Mouse (Mus musculus) megakaryocyte-erythroid progenitor cell, adult 5-6 weeks (primary cell): ENCODE results near the gene Vmn2r95. TPM values are rescaled to one million over a fixed set of nuclear protein-coding genes. Genes with fewer than 3 reads are reported as not detected.
"Not testable (repeated sequence)": the region's sequence is repeated elsewhere in the genome, so short reads cannot be mapped to it uniquely, and the experiment has no call there.

Source experiments
- ATAC-seq: replicated peaks from 2 replicates; pipeline ENCODE4 v1.8.0; 2016; ENCODE audit warnings: mild to moderate bottlenecking, inconsistent platforms; ENCODE audit not compliant: severe bottlenecking, poor library complexity, low FRiP score, low TSS enrichment
- total RNA-seq, 2 experiments: library from RNA; stranded (forward) in 1 of 2; stranded (reverse) in 1 of 2; fragments of 200-1000, 215-1000 nt in 1 of 2; fragments of >200 nt in 1 of 2; fragmentation: Nextera tagmentation in 1 of 2; gene quantifications; 2 replicates each; pipeline ENCODE4 v1.2.3; 2014 to 2017

Gene Vmn2r95
- total RNA-seq (2014; fragmentation: Nextera tagmentation) (not detected in 2 replicates), total RNA-seq (2017) (not detected in 2 replicates)

GRCm38 (mm10) chr17:18423778-18424177 lies at the start of gene Vmn2r95:
Gene Vmn2r95, plus strand, starts transcription at chr17:18424078.
- ATAC-seq: no peak

GRCm38 (mm10) chr17:18455619-18456140 lies 31.8 kb downstream of the Vmn2r95 start:
- ATAC-seq: no peak

GRCm38 (mm10) chr17:18458126-18458634 lies 34.3 kb downstream of the Vmn2r95 start:
- ATAC-seq: not testable (repeated sequence)

GRCm38 (mm10) chr17:18462695-18463094 lies 38.8 kb downstream of the Vmn2r95 start:
- ATAC-seq: no peak

GRCm38 (mm10) chr17:18479885-18480284 lies 56.0 kb downstream of the Vmn2r95 start:
- ATAC-seq: no peak

Other genes starting within 250 kb of the Vmn2r95 start
- gene Vmn2r94, start 146.3 kb upstream of the Vmn2r95 start, total RNA-seq (2014; fragmentation: Nextera tagmentation): not detected in 2 replicates
- not detected in 2 replicates for gene Vmn2r94, start 146.3 kb upstream of the Vmn2r95 start, total RNA-seq (2017)
- not detected in 2 replicates for gene Vmn2r93, start 126.0 kb upstream of the Vmn2r95 start, total RNA-seq (2014; fragmentation: Nextera tagmentation)
- not detected in 2 replicates for gene Vmn2r93, start 126.0 kb upstream of the Vmn2r95 start, total RNA-seq (2017)
- gene Vmn2r96, start 149.1 kb downstream of the Vmn2r95 start, total RNA-seq (2014; fragmentation: Nextera tagmentation): 1.1 TPM in 1 of 2 replicates, not detected in the other
- not detected in 2 replicates for gene Vmn2r96, start 149.1 kb downstream of the Vmn2r95 start, total RNA-seq (2017)